Mouse (Mus musculus) adrenal gland, postnatal 10 days (tissue): ENCODE results near the gene Kcnj5. TPM values are rescaled to one million over a fixed set of nuclear protein-coding genes. Genes with fewer than 3 reads are reported as not detected.
A peak's percentile ranks its signal among the peaks of the same experiment; 100 is the strongest.

Experiments used
- DNase-seq: peaks from one replicate; pipeline ENCODE4 v3.0.0; 2021; ENCODE audit warnings: mixed read lengths
- long read RNA-seq, 2 experiments: library from polyadenylated mRNA; stranded (forward); transcript quantifications; one replicate each; pipeline ENCODE4 v2.0.0; 2021
- total RNA-seq, 2 experiments: library from RNA; stranded (reverse); gene quantifications; 2 replicates each; pipeline ENCODE4 v1.2.3; 2021

Kcnj5 gene
- total RNA-seq, result under 1 TPM; 0.33 TPM
- long read RNA-seq, experiment 1, result 0 reads
- long read RNA-seq, experiment 2, partial matches to known transcripts, result 1 of 1 reads
- long read RNA-seq, experiment 2, other reads (novel, unspliced or antisense), result 0 of 1 reads

GRCm38 (mm10) chr9:32344051-32344450 lies at the start of gene Kcnj5:
Gene Kcnj5, minus strand, starts transcription at chr9:32344350.
- peak; percentile 22 for DNase-seq

GRCm38 (mm10) chr9:32392716-32393115 lies 48.6 kb upstream of the Kcnj5 start:
- no peak for DNase-seq

- DNase-seq, result no peak
Measured at GRCm38 (mm10) chr9:32391701-32392100, 47.6 kb upstream of the Kcnj5 start.

GRCm38 (mm10) chr9:32391092-32391491 lies 46.9 kb upstream of the Kcnj5 start:
- DNase-seq, result no peak

- DNase-seq, result no peak
Measured at GRCm38 (mm10) chr9:32388120-32388519, 44.0 kb upstream of the Kcnj5 start.

GRCm38 (mm10) chr9:32384906-32385305 lies 40.8 kb upstream of the Kcnj5 start:
- DNase-seq, result no peak

- DNase-seq, result no peak
Measured at GRCm38 (mm10) chr9:32376863-32377590, 32.9 kb upstream of the Kcnj5 start.

- no peak for DNase-seq
Measured at GRCm38 (mm10) chr9:32376031-32376430, 31.9 kb upstream of the Kcnj5 start.

- DNase-seq, result no peak
Measured at GRCm38 (mm10) chr9:32373656-32374055, 29.5 kb upstream of the Kcnj5 start.

- no peak for DNase-seq
Measured at GRCm38 (mm10) chr9:32372202-32372601, 28.1 kb upstream of the Kcnj5 start, which contains the start of gene Kcnj1. Gene Kcnj1, plus strand, starts transcription at chr9:32372493.

- DNase-seq, result no peak
Measured at GRCm38 (mm10) chr9:32369388-32369787, 25.2 kb upstream of the Kcnj5 start.

- DNase-seq, result no peak
Measured at GRCm38 (mm10) chr9:32368812-32369211, 24.7 kb upstream of the Kcnj5 start.

- no peak for DNase-seq
Measured at GRCm38 (mm10) chr9:32360770-32361169, 16.6 kb upstream of the Kcnj5 start.

GRCm38 (mm10) chr9:32350332-32350731 lies 6.2 kb upstream of the Kcnj5 start:
- DNase-seq, result peak; percentile 83

- DNase-seq, result no peak
Measured at GRCm38 (mm10) chr9:32349344-32349743, 5.2 kb upstream of the Kcnj5 start.

- no peak for DNase-seq
Measured at GRCm38 (mm10) chr9:32348096-32348495, 3.9 kb upstream of the Kcnj5 start.

GRCm38 (mm10) chr9:32344489-32344888 lies 339 bp upstream of the Kcnj5 start:
- no peak for DNase-seq

GRCm38 (mm10) chr9:32342929-32343328 lies 1.2 kb downstream of the Kcnj5 start:
- no peak for DNase-seq

GRCm38 (mm10) chr9:32340831-32341230 lies 3.3 kb downstream of the Kcnj5 start:
- DNase-seq, result no peak

- DNase-seq, result no peak
Measured at GRCm38 (mm10) chr9:32335389-32336150, 8.6 kb downstream of the Kcnj5 start.

GRCm38 (mm10) chr9:32331162-32331561 lies 13.0 kb downstream of the Kcnj5 start:
- no peak for DNase-seq

GRCm38 (mm10) chr9:32328777-32329176 lies 15.4 kb downstream of the Kcnj5 start:
- DNase-seq, result no peak

- no peak for DNase-seq
Measured at GRCm38 (mm10) chr9:32323610-32324009, 20.5 kb downstream of the Kcnj5 start.
